Mouse (Mus musculus) thymus, postnatal 14 days (tissue): ENCODE measurements around the gene Aloxe3.

Experiments
- DNase-seq: peaks from one replicate; pipeline ENCODE4 v3.0.0; 2021

Aloxe3 gene

DNA sequence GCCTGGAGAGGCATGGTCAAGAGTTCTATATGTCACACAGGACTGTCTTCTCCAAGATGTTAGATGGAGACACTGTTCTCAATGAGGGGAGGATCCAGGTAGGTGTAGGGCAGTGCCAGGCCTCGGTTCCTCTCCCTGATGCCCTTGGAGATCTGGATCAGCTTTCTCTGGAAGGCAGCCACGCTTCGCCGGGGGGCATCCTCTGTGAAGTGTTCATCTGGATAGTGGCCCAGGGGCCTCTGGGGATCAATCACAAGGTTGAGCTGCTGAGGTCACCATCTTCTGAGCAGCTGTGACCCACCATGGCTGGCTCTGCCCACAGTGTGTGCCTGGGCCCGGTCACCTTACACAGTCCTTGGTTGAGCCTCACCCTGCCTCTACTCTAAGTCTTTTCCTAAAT, 59.3 kb downstream of the Aloxe3 start:
- no peak for DNase-seq

DNA sequence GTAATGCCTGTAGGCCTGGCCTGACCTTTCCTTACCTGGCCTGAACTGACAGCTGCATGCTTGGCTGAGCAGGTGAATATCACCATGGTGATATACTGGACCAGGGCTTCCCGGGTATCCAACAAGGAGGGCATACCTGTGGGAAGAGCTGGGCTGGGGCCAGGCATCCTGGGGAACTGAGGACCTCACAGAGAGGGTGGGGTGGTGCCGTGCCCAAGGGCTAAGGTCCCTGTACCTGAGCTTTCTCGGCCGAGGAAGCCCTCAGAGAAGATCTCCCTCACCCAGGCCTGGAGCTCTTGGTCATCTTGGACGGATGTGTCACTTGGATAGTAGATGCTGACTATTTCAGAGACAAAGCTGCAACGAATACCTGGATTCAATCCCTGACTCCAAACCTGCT, 60.2 kb downstream of the Aloxe3 start:
- no peak for DNase-seq

DNA sequence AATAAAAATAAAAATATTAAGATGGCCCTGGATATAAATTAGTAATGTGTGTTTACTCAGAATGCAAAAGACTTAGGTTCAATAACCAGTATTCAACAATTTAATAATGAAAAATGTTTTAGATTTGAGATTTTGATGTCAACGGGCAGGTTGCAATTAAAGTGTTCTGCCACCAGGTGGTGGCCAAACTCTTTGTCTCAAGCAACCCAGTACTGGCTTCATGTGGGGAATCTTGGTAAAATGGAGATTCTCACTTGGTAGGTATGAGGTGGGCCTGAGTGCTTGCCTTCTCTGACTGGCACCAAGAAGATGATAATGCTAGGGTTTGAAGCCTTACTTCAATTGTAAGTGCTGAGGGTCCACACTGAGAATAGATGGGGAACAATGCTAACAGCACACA, 67.1 kb downstream of the Aloxe3 start:
- peak; percentile 31 for DNase-seq

DNA sequence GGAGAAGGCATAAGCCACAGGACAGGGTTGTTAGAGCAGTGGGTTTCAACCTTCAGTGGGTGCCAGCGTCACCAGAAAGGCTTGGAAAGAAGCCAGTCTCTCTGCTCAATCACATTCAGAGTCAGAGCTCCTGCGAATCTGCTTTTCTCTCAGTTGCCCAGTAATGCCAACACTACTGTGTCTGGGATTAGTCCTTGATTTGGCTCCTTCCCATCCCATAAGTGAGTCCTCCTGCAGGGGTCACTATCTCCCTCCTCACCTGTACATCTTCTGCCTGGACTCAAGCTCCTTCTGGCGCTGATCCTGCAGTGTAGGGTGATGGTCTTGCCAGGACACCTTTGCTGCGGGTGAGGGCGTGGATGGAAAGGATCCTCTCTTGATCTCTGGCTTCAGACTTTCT, 71.1 kb downstream of the Aloxe3 start:
- peak; percentile 9 for DNase-seq

DNA sequence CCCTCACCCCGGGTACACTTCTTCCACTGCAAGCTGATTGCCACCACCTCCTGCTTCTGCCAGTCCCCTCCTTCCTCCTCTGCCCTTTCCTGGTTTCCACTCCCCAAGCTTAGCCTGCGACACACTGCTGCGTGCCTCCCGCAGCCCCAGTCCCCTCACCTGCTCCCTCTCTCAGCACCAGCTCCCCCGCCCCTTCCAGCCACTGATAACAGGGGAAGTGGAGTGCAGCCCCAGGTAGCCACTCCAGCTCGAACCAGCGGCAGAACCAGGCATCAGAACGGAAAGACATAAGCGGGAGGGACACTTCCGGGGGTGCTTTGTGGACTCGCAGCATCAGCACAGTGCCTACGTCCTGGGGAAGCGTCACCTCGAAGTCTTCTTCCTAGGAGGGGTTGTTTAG, 71.5 kb downstream of the Aloxe3 start:
- DNase-seq, result peak; percentile 9

DNA sequence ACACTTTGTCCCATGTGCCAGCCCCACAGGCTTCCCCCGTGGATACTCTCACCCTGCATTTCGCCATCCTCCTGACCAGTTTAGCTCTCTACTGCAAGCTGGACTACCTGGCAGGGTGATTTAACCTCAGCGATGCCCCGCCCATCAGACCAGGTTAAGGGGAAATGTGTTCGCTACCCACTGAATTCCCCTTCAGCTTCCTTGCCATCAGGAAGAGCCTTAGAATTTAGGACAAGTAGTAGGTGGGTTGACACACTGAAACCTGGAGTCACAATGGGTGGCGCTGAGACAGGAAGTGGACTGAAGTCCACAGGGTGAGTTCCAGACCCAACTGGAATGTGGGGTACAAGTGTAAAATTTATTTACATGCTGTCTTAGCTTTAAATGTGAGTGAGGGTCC, 72.0 kb downstream of the Aloxe3 start, which contains the start of gene Alox8:
Alox8 (minus strand) TSS at position 101 of the 400 bp plus-strand sequence.
- no peak for DNase-seq
